Mouse (Mus musculus): ENCODE results near the gene Nicn1.
"Not testable (repeated sequence)": the region's sequence is repeated elsewhere in the genome, so short reads cannot be mapped to it uniquely, and the experiment has no call there.

The Nicn1 gene

DNA sequence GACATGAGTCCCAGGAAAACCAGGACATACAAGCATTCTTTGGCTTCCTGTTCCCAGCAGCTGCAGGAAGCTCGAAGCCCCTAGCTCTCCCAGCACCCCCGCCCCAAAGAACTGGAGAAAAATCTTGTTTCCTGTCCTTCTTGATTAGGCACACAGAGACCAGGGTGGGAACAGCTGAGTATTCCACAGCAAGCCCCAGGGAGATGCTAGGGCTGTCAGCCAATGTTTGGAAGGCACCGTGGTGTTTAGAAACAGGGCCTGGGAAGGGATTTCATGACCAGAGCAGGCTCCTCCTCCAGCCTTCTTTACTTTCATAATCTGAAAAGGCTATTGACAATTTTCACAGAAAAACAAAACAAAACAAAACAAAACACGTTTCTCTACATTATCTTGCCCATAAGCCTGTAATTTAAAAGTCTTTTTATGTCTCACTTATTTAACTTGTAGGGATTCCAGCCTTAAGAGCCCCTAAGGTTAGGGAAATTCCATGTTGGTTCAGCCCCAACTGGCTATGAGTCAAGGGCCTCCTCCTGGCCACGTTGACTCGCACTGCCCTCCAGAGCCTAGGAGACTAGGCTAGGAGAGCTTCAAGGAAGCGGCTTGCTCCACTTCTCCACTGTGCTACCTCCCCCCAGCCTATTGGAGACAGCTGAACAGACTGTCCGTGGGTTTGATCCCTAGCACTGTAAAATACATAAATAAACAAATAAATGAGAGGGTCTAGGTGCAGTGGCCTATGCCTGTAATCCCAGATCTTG is 10.0 kb upstream of the Nicn1 start:
- peak; percentile 72 for DNase-seq

GRCm38 (mm10) chr9:108284410-108284809 is 5.8 kb upstream of the Nicn1 start:
- peak; percentile 74 for DNase-seq

- DNase-seq: not testable (repeated sequence)
Observed at GRCm38 (mm10) chr9:108287526-108288238, 2.5 kb upstream of the Nicn1 start.

GRCm38 (mm10) chr9:108289347-108289746 is 882 bp upstream of the Nicn1 start:
- no peak for DNase-seq

DNA sequence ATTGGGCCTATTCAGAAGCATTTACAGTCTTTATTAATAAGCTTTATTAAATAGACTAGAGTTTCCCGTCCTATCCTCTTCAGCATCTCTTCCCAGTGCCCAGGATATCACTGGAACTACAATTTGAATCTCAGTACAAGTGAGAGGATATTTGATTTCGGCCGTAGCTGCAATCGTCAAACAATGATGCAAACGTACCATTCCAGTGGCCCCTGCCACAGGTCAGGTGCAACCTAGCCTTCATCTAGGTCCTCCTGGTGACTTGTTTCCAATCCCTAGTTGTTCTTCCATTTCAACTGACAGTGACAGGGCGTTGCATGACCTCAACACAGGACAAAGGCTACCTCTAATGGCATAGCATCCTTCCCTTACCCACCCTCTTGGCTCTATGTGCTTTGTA is 544 bp downstream of the Nicn1 start:
- no peak for DNase-seq

GRCm38 (mm10) chr9:108296453-108297355 is 6.5 kb downstream of the Nicn1 start, which contains the start of gene Amt:
Gene Amt, plus strand, starts transcription at chr9:108296853.
- peak; percentile 94 for DNase-seq

GRCm38 (mm10) chr9:108301853-108302252 is 11.6 kb downstream of the Nicn1 start:
- DNase-seq: no peak

DNA sequence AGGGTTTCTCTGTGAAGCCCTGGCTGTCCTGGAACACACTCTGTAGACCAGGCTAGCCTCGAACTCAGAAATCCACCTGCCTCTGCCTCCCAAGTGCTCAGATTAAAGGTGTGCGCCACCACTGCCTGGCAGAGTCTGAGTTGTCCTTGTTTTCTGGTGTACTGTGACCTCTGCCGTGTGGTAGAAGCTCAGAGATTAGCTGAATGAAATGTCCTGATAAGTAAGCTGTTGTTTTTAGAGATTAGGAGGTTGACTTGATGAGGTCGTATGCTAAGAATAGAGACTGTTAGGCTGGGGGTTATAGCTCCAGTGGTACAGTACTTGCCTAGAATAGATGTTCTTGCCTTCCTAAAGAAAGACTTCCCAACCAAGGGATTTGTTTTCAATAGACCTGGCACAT is 14.5 kb downstream of the Nicn1 start:
- no peak for DNase-seq

GRCm38 (mm10) chr9:108305170-108305569 is 14.9 kb downstream of the Nicn1 start:
- DNase-seq: peak; percentile 35

DNA sequence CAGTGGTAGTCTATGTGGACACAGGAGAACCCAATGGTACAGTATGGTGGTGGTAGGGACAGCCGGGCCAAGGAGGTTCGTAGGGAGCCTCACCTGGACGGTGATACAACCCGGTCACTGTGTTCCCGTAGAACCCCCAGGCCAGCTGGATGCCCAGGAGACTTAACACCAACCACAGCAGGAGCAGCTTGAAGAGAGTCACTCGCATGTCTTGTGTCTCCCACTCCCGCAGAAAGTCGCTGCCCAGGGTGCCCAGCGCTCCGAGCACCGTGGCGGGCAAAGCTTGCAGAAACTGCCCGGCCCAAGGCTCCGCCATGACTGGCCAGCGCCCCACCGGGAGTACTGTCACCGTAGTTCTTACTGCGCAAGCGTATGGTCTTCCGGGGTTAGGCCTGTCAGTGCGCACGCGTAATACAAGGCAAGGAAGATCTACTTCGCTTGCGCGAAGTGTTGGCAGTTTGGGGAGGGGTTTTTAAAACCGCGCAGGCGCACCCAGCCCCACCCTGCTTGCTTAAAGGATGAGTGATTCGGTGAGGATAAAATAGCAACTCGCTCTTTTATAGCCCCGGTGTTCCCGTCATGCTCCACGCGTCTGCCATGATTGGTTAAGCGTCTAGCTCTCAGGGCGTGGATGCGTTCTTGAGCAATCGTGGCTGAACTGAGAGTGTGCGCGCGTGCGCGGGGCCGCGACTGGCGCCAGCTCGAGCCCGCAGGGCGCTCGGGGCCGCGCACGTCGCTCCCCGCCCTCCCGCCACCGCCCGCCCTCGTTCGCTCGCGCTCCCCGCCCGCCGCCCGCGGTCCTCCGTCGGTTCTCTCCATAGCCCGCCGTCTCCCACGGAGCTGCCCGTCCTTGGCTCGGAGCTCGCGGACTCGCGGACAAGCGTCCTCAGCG is 15.6 kb downstream of the Nicn1 start, which contains the start of the genes Rhoa and Tcta:
TSS of gene Rhoa (plus strand) at position 501 of the 892 bp plus-strand sequence.
TSS of gene Tcta (minus strand) at position 532 of the 892 bp plus-strand sequence.
- DNase-seq: peak; percentile 100

GRCm38 (mm10) chr9:108306571-108306980 is 16.3 kb downstream of the Nicn1 start:
- no peak for DNase-seq

DNA sequence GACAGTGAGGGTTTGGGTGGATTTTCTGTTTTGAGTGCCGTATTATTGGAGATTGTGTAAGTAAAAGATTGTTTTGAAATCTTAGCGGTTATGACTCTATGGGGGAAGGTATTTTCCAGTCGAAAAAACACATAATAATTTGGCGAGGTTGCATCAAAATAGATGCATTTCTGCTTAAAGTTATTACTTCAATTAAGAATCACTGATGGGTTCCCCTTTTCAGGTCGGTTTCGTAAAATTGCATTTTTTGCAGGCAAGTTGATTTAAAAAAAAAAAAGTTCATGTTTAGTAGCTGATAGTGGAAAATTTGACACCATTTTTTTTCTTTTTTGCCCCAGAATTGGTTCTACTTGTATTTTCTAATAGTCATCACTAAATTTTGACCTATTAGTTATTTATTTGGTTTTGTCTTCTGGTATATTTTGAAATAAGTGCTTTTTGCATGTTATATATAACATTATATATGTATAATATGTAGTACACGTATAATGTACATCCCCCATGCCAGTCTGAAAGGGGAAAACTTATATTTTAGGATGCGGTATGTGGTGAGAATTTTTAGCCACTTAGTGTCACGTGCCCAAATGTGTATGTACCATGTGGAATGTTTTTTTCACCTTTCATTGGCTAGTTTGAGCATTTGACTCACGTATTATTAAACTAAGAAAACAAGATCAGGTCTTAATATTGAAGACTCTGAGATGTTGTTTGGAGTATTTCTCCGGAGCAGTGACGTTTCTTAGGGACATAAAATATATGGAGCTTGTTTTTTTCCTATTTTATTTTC is 17.0 kb downstream of the Nicn1 start:
- DNase-seq: no peak

- no peak for DNase-seq
Observed at GRCm38 (mm10) chr9:108308141-108308540, 17.9 kb downstream of the Nicn1 start.

- DNase-seq: no peak
Observed at GRCm38 (mm10) chr9:108317572-108317971, 27.3 kb downstream of the Nicn1 start.

- no peak for DNase-seq
Observed at GRCm38 (mm10) chr9:108318462-108318861, 28.2 kb downstream of the Nicn1 start.

- DNase-seq: not testable (repeated sequence)
Observed at GRCm38 (mm10) chr9:108322054-108322453, 31.8 kb downstream of the Nicn1 start.

DNA sequence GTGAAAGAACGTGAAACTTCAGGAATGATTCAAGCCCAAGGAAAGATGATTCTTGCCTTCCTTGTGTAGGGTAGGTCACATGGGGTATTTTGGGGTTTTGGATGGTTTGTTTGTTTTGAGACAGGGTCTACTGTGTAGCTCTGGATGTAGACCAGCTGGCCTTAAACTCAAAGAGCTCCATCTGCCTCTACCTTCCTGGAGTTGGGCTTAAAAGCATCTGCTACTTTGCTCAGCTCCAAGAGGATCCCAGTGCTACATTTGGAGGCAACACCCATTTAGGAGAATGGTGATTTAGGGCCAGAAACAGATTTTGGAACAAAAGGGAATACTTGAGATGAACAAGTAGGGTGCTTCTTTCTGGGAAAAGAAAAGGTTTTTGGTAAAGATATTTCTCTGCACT is 34.6 kb downstream of the Nicn1 start:
- no peak for DNase-seq

- DNase-seq: no peak
Observed at GRCm38 (mm10) chr9:108325811-108326210, 35.6 kb downstream of the Nicn1 start.

DNA sequence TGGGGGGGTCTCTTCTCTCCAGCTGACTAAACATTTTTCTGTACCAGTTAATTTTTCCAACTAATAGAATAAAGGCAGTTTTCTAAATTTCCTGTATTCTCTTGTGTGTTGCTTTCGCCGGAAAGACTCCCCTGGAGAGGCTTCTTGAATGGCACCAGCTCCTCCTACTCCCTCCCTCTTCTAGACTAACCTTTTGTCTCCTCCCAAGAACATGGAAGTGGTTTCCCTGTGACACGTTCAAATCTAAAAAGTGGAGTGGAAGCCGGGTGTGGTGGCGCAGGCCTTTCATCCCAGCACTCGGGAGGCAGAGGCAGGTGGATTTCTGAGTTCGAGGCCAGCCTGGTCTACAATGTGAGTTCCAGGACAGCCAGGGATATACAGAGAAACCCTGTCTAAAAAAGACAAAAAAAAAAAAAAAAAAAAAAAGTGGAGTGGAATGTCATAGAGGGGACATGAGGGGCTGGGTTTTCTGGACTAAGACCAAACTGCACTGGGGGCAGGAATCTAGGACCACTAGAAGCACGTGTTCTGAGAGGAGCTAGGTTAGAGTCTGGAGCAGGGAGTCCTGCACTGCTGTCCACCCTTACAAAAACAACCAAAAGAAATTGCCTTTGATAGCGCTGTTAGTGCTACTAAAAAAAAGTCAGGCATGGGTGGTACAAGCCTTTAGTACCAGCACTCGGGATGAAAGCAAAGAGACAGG is 47.8 kb downstream of the Nicn1 start:
- no peak for DNase-seq

DNA sequence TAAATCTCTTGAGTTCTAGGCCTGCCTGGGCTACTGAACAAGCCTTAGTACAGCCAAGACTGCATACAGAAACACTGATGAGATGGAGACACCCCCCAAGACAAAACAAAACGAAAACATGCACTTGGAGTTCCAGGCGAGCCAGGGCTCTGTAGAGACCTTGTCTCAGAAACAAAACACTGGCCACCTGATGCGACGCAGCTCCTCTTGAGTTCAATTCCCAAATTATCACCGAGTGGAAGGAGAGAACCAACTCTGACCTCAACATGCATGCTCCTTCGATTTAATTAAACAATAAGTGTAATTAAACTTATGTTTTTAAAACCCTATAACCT is 48.3 kb downstream of the Nicn1 start:
- DNase-seq: no peak
